Mouse (Mus musculus) 3134 (cell line): ENCODE results near the gene Olfml2b.

Source experiments
- DNase-seq: peaks from one replicate; pipeline ENCODE4 v3.0.0-alpha.2; 2011; ENCODE audit warnings: low spot score; ENCODE audit not compliant: insufficient read length; ENCODE audit errors: extremely low read depth

Olfml2b gene

DNA sequence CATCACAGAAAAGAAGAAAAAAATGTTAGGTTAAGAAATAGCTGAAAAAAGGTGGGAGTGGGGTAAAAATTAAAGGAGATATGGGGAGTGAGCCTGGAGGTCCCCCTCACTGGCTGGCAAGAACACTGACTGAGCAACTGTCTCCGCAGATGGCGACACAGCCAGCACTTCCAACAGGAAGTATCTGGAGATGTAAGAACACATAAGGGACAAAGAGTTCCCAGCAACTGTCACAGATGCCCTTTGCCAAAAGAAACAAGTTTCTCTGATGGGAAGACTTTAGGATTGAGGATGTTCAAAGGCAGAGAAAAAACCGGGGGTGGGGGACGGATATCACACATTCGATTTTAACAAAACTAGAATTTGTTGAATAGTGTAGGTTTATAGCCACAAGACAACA, 77.2 kb downstream of the Olfml2b start:
- DNase-seq, result no peak

GRCm38 (mm10) chr1:170728524-170728923, 84.2 kb downstream of the Olfml2b start:
- DNase-seq, result no peak

DNA sequence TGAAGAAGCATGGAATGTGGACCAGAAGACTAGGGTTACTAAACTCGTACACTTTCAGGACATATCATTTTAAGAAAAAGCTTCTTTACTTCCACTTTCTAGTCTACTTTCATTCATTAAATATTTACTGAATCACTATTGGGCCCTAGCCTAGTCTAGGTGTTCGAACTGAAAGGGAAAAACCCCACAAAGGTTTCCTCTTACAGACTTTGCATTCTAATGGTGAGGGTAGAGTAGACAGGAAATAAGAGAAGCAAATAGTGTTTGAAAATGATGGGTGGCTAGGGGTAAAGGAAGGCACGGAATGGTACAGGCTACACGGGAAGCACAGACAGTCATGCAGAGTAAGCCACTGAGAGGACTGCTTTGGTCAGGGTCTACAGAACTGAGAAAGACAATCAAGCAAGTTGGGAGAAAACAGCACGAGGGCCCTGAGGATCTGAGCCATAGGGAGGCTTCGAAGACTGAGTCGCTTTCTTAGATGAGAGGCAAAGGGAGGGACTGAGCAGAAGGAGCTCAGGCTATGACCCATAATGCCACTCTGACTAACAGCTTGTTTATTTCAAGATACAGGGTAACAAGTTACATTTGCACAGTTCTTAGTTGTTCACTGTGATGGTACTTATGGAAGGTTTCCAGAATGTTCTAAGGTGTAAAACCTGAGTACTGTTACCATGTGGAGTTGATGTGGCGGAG, 85.1 kb downstream of the Olfml2b start:
- DNase-seq, result no peak

- no peak for DNase-seq
Measured at GRCm38 (mm10) chr1:170731865-170732595, 87.7 kb downstream of the Olfml2b start.
